Mouse (Mus musculus): ENCODE data around the gene Arhgap21. TPM values are rescaled to one million over a fixed set of nuclear protein-coding genes. Genes with fewer than 3 reads are reported as not detected.
"Not testable (repeated sequence)": the region's sequence is repeated elsewhere in the genome, so short reads cannot be mapped to it uniquely, and the experiment has no call there.

Gene Arhgap21
- polyA plus RNA-seq, 1 experiment from 2014 or later = 10.4 TPM

DNA sequence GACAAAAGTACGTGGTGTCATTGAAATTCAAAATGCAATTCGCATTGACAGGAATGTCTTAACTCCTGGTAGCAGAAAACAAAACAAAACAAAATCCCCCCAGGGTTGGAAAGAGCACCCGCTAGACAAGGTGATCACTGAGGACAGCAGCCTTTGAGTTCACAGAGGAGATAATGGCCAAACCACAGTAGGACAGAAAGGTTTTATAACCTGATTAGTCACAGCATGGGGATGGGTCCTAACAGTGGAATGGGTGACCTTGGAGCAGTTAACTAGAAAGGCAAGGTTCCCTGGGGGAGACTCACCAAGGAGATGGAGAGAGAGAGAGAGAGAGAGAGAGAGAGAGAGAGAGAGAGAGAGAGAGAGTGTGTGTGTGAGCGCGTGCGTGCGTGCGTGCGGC lies 34.3 kb downstream of the Arhgap21 start:
- H3K4me3 ChIP-seq (replicated peaks) = no peak overlapping the region
- ATAC-seq (ENCODE audit: insufficient number of reproducible peaks, low FRiP score, low TSS enrichment, low read depth) = no peak
- peaks cover 2% of the 10 kb centered on the region; the same call in 1 of the 2 replicates for H3K4me1 ChIP-seq
- H3K27me3 ChIP-seq = no peaks in the 10 kb centered on the region
- WGBS = 63% methylated on average over 9 of the region's 9 CpGs
- H3K27ac ChIP-seq (replicated peaks) = no peak overlapping the region
- no peaks in the 10 kb centered on the region for H3K9me3 ChIP-seq (replicated peaks)
- no peak overlapping the region for H3K4me2 ChIP-seq (replicated peaks)
- no peak overlapping the region for H3K9ac ChIP-seq
- H3K36me3 ChIP-seq = no peaks in the 10 kb centered on the region

GRCm38 (mm10) chr2:20932748-20933313 lies 35.9 kb downstream of the Arhgap21 start:
- Histone ChIP-seq H3K9ac (no peak overlapping the region), H3K4me3 (replicated peaks) (no peak overlapping the region), H3K36me3 (no peaks in the 10 kb centered on the region), H3K4me2 (replicated peaks) (no peak overlapping the region), H3K9me3 (replicated peaks) (no peaks in the 10 kb centered on the region), H3K27ac (replicated peaks) (no peak overlapping the region), H3K27me3 (no peaks in the 10 kb centered on the region), H3K4me1 (no peaks in the 10 kb centered on the region)
- ATAC-seq (ENCODE audit: insufficient number of reproducible peaks, low FRiP score, low TSS enrichment, low read depth) = no peak
- 85% methylated on average over 8 of the region's 8 CpGs for WGBS

GRCm38 (mm10) chr2:20931761-20932160 lies 36.9 kb downstream of the Arhgap21 start:
- not testable (repeated sequence) for H3K9ac ChIP-seq; H3K4me1 ChIP-seq; H3K27ac ChIP-seq (replicated peaks); H3K36me3 ChIP-seq; H3K27me3 ChIP-seq; H3K4me3 ChIP-seq (replicated peaks); H3K4me2 ChIP-seq (replicated peaks); ATAC-seq (ENCODE audit: insufficient number of reproducible peaks, low FRiP score, low TSS enrichment, low read depth); H3K9me3 ChIP-seq (replicated peaks)
- WGBS = 92% methylated on average over 3 of the region's 4 CpGs

DNA sequence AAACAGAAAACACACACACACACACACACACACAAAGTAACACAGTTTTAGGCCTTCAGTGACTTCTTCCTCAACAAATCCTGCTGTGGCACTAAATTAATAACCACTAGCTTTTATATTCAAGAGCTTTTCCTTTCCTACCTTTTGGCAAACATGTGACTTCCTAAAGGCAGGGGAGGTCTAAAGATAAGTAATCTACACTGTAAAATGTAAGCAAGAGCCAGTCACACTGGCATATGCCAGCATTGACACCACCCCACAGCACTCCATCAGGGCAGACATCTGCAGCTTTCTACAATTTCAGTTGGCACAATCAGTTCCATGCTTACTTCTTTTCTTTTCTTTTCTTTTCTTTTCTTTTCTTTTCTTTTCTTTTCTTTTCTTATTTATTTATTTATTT lies 40.2 kb downstream of the Arhgap21 start:
- Histone ChIP-seq H3K27me3 (no peaks in the 10 kb centered on the region), H3K9me3 (replicated peaks) (no peaks in the 10 kb centered on the region), H3K9ac (no peak overlapping the region), H3K4me2 (replicated peaks) (no peak overlapping the region), H3K27ac (replicated peaks) (no peak overlapping the region), H3K4me3 (replicated peaks) (no peak overlapping the region), H3K36me3 (no peaks in the 10 kb centered on the region), H3K4me1 (no peaks in the 10 kb centered on the region)
- no peak for ATAC-seq (ENCODE audit: insufficient number of reproducible peaks, low FRiP score, low TSS enrichment, low read depth)

GRCm38 (mm10) chr2:20924938-20925337 lies 43.7 kb downstream of the Arhgap21 start:
- H3K9ac ChIP-seq = no peak overlapping the region
- ATAC-seq (ENCODE audit: insufficient number of reproducible peaks, low FRiP score, low TSS enrichment, low read depth) = no peak
- H3K4me2 ChIP-seq (replicated peaks) = no peak overlapping the region
- no peaks in the 10 kb centered on the region for H3K4me1 ChIP-seq
- H3K27me3 ChIP-seq = no peaks in the 10 kb centered on the region
- H3K27ac ChIP-seq (replicated peaks) = no peak overlapping the region
- no peak overlapping the region for H3K4me3 ChIP-seq (replicated peaks)
- no peaks in the 10 kb centered on the region for H3K9me3 ChIP-seq (replicated peaks)
- H3K36me3 ChIP-seq = no peaks in the 10 kb centered on the region
- 48% methylated on average over 1 of the region's 1 CpGs for WGBS

DNA sequence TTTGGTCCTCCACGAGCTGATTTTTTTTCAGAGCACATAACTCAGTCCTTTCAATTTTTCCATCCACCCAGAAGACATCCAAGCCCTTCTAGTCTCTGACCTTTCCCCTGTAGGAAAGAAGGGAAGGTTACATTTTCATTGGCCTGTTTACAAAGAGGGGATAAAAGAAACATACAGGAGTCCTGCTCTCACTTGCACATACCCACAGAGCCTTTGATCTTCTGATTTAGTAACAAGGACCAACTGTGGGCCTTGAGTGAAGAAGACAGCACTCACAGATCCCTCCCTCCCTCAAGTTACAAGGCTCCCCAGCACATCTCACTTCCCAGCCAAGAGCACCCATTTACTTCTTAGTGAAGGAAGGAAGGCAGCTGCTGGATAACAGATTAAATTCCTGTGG lies 46.3 kb downstream of the Arhgap21 start:
- no peak overlapping the region for H3K9ac ChIP-seq
- no peak overlapping the region for H3K4me2 ChIP-seq (replicated peaks)
- no peaks in the 10 kb centered on the region for H3K4me1 ChIP-seq
- H3K36me3 ChIP-seq = no peaks in the 10 kb centered on the region
- WGBS = 19% methylated on average over 1 of the region's 1 CpGs
- no peaks in the 10 kb centered on the region for H3K9me3 ChIP-seq (replicated peaks)
- ATAC-seq (ENCODE audit: insufficient number of reproducible peaks, low FRiP score, low TSS enrichment, low read depth) = no peak
- H3K27me3 ChIP-seq = no peaks in the 10 kb centered on the region
- H3K4me3 ChIP-seq (replicated peaks) = no peak overlapping the region
- H3K27ac ChIP-seq (replicated peaks) = no peak overlapping the region

DNA sequence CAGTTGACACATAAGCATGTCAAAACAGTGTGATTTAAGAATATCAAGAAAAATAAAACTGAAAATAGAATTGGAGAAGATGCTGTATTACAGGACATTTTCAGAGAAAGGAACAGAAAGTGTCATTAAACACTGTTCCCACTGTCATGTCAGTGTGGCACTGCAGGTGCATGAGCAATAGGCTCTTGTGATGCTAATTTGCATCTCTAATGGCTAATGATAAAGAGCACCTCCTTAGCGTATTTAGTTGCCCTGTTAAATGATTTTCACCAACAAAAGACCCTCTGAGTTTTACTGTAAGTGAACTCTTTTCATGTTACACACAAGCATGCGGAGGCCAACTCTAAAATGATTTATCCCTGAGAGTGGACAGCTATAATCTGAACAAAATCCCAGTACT lies 47.1 kb downstream of the Arhgap21 start:
- no peaks in the 10 kb centered on the region for H3K36me3 ChIP-seq
- H3K4me1 ChIP-seq = no peaks in the 10 kb centered on the region
- H3K9me3 ChIP-seq (replicated peaks) = no peaks in the 10 kb centered on the region
- H3K27ac ChIP-seq (replicated peaks) = no peak overlapping the region
- H3K9ac ChIP-seq = no peak overlapping the region
- ATAC-seq (ENCODE audit: insufficient number of reproducible peaks, low FRiP score, low TSS enrichment, low read depth) = no peak
- H3K4me2 ChIP-seq (replicated peaks) = no peak overlapping the region
- no peaks in the 10 kb centered on the region for H3K27me3 ChIP-seq
- WGBS = 82% methylated on average over 2 of the region's 2 CpGs
- H3K4me3 ChIP-seq (replicated peaks) = no peak overlapping the region

- no peaks in the 10 kb centered on the region for H3K27me3 ChIP-seq
- H3K27ac ChIP-seq (replicated peaks) = no peak overlapping the region
- H3K4me3 ChIP-seq (replicated peaks) = no peak overlapping the region
- H3K9me3 ChIP-seq (replicated peaks) = no peaks in the 10 kb centered on the region
- H3K4me1 ChIP-seq = no peaks in the 10 kb centered on the region
- H3K36me3 ChIP-seq = no peaks in the 10 kb centered on the region
- ATAC-seq (ENCODE audit: insufficient number of reproducible peaks, low FRiP score, low TSS enrichment, low read depth) = no peak
- WGBS = 78% methylated on average over 1 of the region's 1 CpGs
- no peak overlapping the region for H3K9ac ChIP-seq
- no peak overlapping the region for H3K4me2 ChIP-seq (replicated peaks)
Measured at GRCm38 (mm10) chr2:20921021-20921420, 47.7 kb downstream of the Arhgap21 start.

- Histone ChIP-seq H3K9ac (no peak overlapping the region), H3K27me3 (no peaks in the 10 kb centered on the region), H3K4me2 (replicated peaks) (no peak overlapping the region), H3K9me3 (replicated peaks) (no peaks in the 10 kb centered on the region), H3K27ac (replicated peaks) (no peak overlapping the region), H3K4me1 (no peaks in the 10 kb centered on the region), H3K36me3 (no peaks in the 10 kb centered on the region), H3K4me3 (replicated peaks) (no peak overlapping the region)
- WGBS = 84% methylated on average over 10 of the region's 10 CpGs
- ATAC-seq (ENCODE audit: insufficient number of reproducible peaks, low FRiP score, low TSS enrichment, low read depth) = no peak
Measured at GRCm38 (mm10) chr2:20914531-20915320, 54.0 kb downstream of the Arhgap21 start.

- Histone ChIP-seq H3K27me3 (no peaks in the 10 kb centered on the region), H3K4me1 (no peaks in the 10 kb centered on the region), H3K4me2 (replicated peaks) (no peak overlapping the region), H3K9ac (no peak overlapping the region), H3K4me3 (replicated peaks) (no peak overlapping the region), H3K9me3 (replicated peaks) (no peaks in the 10 kb centered on the region), H3K36me3 (no peaks in the 10 kb centered on the region), H3K27ac (replicated peaks) (no peak overlapping the region)
- 92% methylated on average over 1 of the region's 1 CpGs for WGBS
- no peak for ATAC-seq (ENCODE audit: insufficient number of reproducible peaks, low FRiP score, low TSS enrichment, low read depth)
Measured at GRCm38 (mm10) chr2:20913019-20913415, 55.7 kb downstream of the Arhgap21 start.

- H3K9ac ChIP-seq = no peak overlapping the region
- 85% methylated on average over 11 of the region's 11 CpGs for whole genome bisulfite sequencing
- H3K9me3 ChIP-seq (replicated peaks) = no peaks in the 10 kb centered on the region
- ATAC-seq (ENCODE audit: insufficient number of reproducible peaks, low FRiP score, low TSS enrichment, low read depth) = no peak
- no peaks in the 10 kb centered on the region for H3K4me1 ChIP-seq
- no peak overlapping the region for H3K4me2 ChIP-seq (replicated peaks)
- H3K27ac ChIP-seq (replicated peaks) = no peak overlapping the region
- no peak overlapping the region for H3K4me3 ChIP-seq (replicated peaks)
- H3K27me3 ChIP-seq = no peaks in the 10 kb centered on the region
- no peaks in the 10 kb centered on the region for H3K36me3 ChIP-seq
Measured at GRCm38 (mm10) chr2:20912348-20913018, 56.2 kb downstream of the Arhgap21 start.
